Mouse (Mus musculus) ES-E14 (cell line): ENCODE data around the gene Pdlim7. TPM values are rescaled to one million over a fixed set of nuclear protein-coding genes. Genes with fewer than 3 reads are reported as not detected.

Experiments used
- DNase-seq: peaks from one replicate; pipeline ENCODE4 v3.0.0-alpha.2; 2013; ENCODE audit warnings: low read depth, low spot score
- H3K27ac ChIP-seq: 2 replicates; pipeline ENCODE4 v1.5.1; 2012; ENCODE audit warnings: low read depth, mild to moderate bottlenecking, low read length, moderate library complexity, mixed read lengths; ENCODE audit not compliant: poor library complexity, insufficient read depth, severe bottlenecking
- H3K36me3 ChIP-seq: 2 replicates; pipeline ENCODE4 v1.6.1; 2012; ENCODE audit warnings: mild to moderate bottlenecking, low read length, moderate library complexity, mixed read lengths; ENCODE audit not compliant: control insufficient read depth, poor library complexity, insufficient read depth, severe bottlenecking
- H3K4me1 ChIP-seq, 2 experiments: fragments of 150-350 bp in 1 of 2; sonication (generic) in 1 of 2; 2 replicates each; pipeline ENCODE4 v1.6.1; 2012; ENCODE audit warnings: low read length in 2 of 2, mild to moderate bottlenecking in 1 of 2, mixed read lengths in 1 of 2; ENCODE audit not compliant: control insufficient read depth in 2 of 2, insufficient read depth in 2 of 2, poor library complexity in 1 of 2
- H3K4me3 ChIP-seq, 2 experiments: fragments of 150-350 bp in 1 of 2; sonication (generic) in 1 of 2; 2 replicates each; pipeline ENCODE4 v1.5.1; 2012; ENCODE audit warnings: low read length in 2 of 2, low read depth in 1 of 2, mild to moderate bottlenecking in 1 of 2, mixed read lengths in 1 of 2; ENCODE audit not compliant: insufficient read depth in 1 of 2, poor library complexity in 1 of 2, severe bottlenecking in 1 of 2
- H3K9ac ChIP-seq: 2 replicates; pipeline ENCODE4 v1.6.1; 2012; ENCODE audit warnings: low read depth, mild to moderate bottlenecking, low read length, mixed read lengths; ENCODE audit not compliant: poor library complexity, insufficient read depth, severe bottlenecking
- H3K9me3 ChIP-seq: fragments of 150-350 bp; sonication (generic); 2 replicates; pipeline ENCODE4 v1.6.1; 2012; ENCODE audit warnings: low read depth, mild to moderate bottlenecking, low read length; ENCODE audit not compliant: control insufficient read depth, insufficient read depth
- CHD2 ChIP-seq: IDR thresholded peaks from 2 replicates; pipeline ENCODE4 v1.6.1; 2014; ENCODE audit warnings: mild to moderate bottlenecking, low read depth, low read length, inconsistent platforms
- HCFC1 ChIP-seq: IDR thresholded peaks from 2 replicates; pipeline ENCODE4 v1.6.1; 2012; ENCODE audit warnings: low read length, inconsistent platforms, borderline replicate concordance; ENCODE audit not compliant: insufficient read depth
- MAFK ChIP-seq: IDR thresholded peaks from 2 replicates; pipeline ENCODE4 v1.6.1; 2014; ENCODE audit warnings: mild to moderate bottlenecking, low read depth, low read length, inconsistent platforms; ENCODE audit not compliant: insufficient read depth
- ZC3H11A ChIP-seq: IDR thresholded peaks from 2 replicates; pipeline ENCODE4 v1.6.1; 2012; ENCODE audit warnings: low read depth, mild to moderate bottlenecking, inconsistent platforms, low read length, borderline replicate concordance
- ZNF384 ChIP-seq: IDR thresholded peaks from 2 replicates; pipeline ENCODE4 v1.6.1; 2012; ENCODE audit warnings: low read depth, low read length, inconsistent platforms
- in situ Hi-C, 2 experiments: fragments of 600-800 bp; cut with MboI; formaldehyde crosslinking; loops; one replicate each; pipeline ENCODE4 v1.15.1; 2025; ENCODE audit warnings: low sequenced_read_pairs in 2 of 2, inconsistent platforms in 1 of 2; ENCODE audit not compliant: unreplicated experiment in 2 of 2
- total RNA-seq: library from RNA; depleted of rRNA; stranded (reverse); fragments of 300-350 nt; gene quantifications from 2 replicates; pipeline ENCODE4 v1.2.3, GENCODE M21; 2012

Gene Pdlim7
- total RNA-seq, 1 experiment: 58.2 TPM

DNA sequence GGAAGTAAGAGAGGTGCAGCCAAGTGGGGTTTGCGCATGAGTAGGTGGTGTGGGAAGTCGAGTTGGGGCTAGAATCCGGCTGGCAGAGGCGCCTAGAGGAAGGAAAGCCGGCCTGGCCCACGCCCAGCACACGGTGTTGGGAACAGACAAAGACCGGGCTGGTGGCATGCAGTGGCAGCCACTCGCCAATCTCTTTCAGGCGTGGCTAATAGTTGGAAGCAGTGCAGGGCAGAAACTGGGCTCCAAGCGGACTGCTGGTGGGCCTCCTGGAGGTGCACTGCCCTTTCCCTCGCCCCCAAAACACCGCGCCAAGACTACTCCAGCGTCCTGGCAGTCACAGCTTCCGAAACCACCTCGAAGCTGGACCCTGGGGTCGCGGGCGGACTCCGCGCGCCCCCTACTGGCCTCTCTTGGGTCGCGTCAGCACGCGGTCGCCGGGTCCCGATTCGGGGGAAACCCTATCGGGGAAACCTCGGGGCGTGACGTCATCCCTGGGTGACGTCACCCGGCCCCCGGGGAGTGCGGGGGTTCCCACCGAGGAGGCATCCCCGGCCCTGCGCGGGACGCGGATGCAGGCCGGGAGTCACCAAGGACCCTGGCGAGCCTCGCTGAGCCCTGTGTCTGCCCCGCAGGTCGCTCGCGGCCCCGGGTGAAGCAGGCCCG, 42.2 kb downstream of the Pdlim7 start:
- Histone ChIP-seq H3K27ac (no peak overlapping the region), H3K4me3 (peak overlapping the region; percentile 67 to 73), H3K9me3 (no peaks in the 10 kb centered on the region), H3K36me3 (peaks cover 6% of the 10 kb centered on the region; the same call in 1 of the 2 replicates), H3K9ac (peak overlapping the region; percentile 78), H3K4me1 (peaks cover 0 to 3% of the 10 kb centered on the region in 2 experiments; a peak in 2 of 4 replicates)
- in situ Hi-C loops: no loop called here
- DNase-seq: peak; percentile 68
- TF ChIP-seq ZNF384 (no peak), ZC3H11A (peak; percentile 31; the same call in 1 of the 2 replicates), HCFC1 (peak; percentile 63; the same call in 1 of the 2 replicates)

- H3K36me3 ChIP-seq: peaks cover 6% of the 10 kb centered on the region; the same call in 1 of the 2 replicates
- no peak for DNase-seq
- H3K4me1 ChIP-seq: peaks cover 0 to 8% of the 10 kb centered on the region in 2 experiments; a peak in 2 of 4 replicates
- H3K9ac ChIP-seq: no peak overlapping the region
- TF ChIP-seq CHD2 (no peak), MAFK (no peak), ZC3H11A (no peak), ZNF384 (no peak), HCFC1 (no peak)
- H3K4me3 ChIP-seq: no peak overlapping the region
- H3K9me3 ChIP-seq: no peaks in the 10 kb centered on the region
- no peak overlapping the region for H3K27ac ChIP-seq
- in situ Hi-C loops: no loop called here
These were observed 43.1 kb downstream of the Pdlim7 start for GRCm38 (mm10) chr13:55470372-55470771.

GRCm38 (mm10) chr13:55468851-55469560, 44.5 kb downstream of the Pdlim7 start:
- Histone ChIP-seq H3K9ac (no peak overlapping the region), H3K36me3 (no peaks in the 10 kb centered on the region), H3K4me3 (no peak overlapping the region), H3K27ac (no peak overlapping the region), H3K4me1 (peaks cover 0 to 9% of the 10 kb centered on the region in 2 experiments; a peak in 2 of 4 replicates), H3K9me3 (no peaks in the 10 kb centered on the region)
- in situ Hi-C loops: loop anchor here in 1 of 2 experiments (5.0 kb wide), 1 partner anchor 57 kb away; no protein-coding TSS in a partner anchor
- TF ChIP-seq CHD2: no peak
- no peak for TF ChIP-seq ZNF384
- TF ChIP-seq ZC3H11A: no peak
- no peak for TF ChIP-seq MAFK
- no peak for TF ChIP-seq HCFC1
- no peak for DNase-seq

DNA sequence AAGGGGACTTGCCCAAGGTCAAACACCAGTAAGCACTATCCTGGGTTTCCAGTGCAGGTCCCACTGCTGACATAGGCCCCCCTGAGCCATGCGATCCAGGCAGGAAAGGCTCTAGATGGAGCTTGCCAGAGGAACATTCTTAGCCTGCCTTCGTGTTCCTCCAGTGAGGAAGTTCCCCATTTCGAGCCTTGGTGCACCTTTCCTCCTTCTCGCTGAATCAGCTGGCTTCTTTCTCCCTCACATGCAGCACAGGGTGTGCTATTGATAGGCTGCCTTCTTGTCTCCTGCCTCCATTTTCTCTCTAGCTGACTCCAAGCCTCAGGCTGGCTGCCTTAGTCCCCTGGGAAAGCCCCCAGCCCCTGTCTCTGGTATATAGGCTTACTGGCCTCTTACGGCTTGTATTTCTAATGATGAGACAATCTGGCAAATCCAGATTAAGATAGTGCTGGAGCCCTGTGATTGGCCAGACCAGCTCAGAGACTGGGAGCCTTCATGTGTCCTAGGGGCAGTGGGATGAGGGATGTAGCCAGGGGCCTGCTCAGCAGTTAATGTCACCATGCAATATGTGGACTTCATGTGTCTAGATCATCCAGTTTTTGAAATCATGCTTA, 47.5 kb downstream of the Pdlim7 start:
- in situ Hi-C loops: loop anchor here in 1 of 2 experiments (5.0 kb wide), 1 partner anchor 54 kb away; no protein-coding TSS in a partner anchor
- H3K4me3 ChIP-seq: no peak overlapping the region
- H3K9me3 ChIP-seq: no peaks in the 10 kb centered on the region
- no peak overlapping the region for H3K27ac ChIP-seq
- TF ChIP-seq CHD2 (no peak), HCFC1 (no peak), MAFK (no peak), ZNF384 (no peak), ZC3H11A (no peak)
- peaks cover 3% of the 10 kb centered on the region; the same call in 1 of the 2 replicates for H3K36me3 ChIP-seq
- H3K9ac ChIP-seq: no peak overlapping the region
- DNase-seq: no peak
- H3K4me1 ChIP-seq: peaks cover 0 to 17% of the 10 kb centered on the region in 2 experiments; a peak in 2 of 4 replicates
